Mouse (Mus musculus) liver, embryonic 15.5 days (tissue): ENCODE measurements around the gene Khdrbs2. TPM values are rescaled to one million over a fixed set of nuclear protein-coding genes. Genes with fewer than 3 reads are reported as not detected.

Source experiments
- ATAC-seq: fragments of 200-750 bp; cut with Nextera tagmentation; 2 replicates; pipeline ENCODE4 v1.8.0; 2017; ENCODE audit warnings: moderate number of reproducible peaks, mild to moderate bottlenecking, moderate library complexity; ENCODE audit not compliant: insufficient read depth
- H3K27ac ChIP-seq: fragments of 300-500 bp; sonication (generic); replicated peaks from 2 replicates; pipeline ENCODE4 v1.5.1; 2015; ENCODE audit warnings: mild to moderate bottlenecking, inconsistent platforms
- H3K27me3 ChIP-seq: fragments of 300-500 bp; sonication (generic); 2 replicates; pipeline ENCODE4 v1.6.1; 2015; ENCODE audit warnings: mild to moderate bottlenecking, inconsistent platforms
- H3K36me3 ChIP-seq: fragments of 300-500 bp; sonication (generic); replicated peaks from 2 replicates; pipeline ENCODE4 v1.6.1; 2015; ENCODE audit warnings: moderate library complexity, mild to moderate bottlenecking, inconsistent platforms
- H3K4me1 ChIP-seq: fragments of 300-500 bp; sonication (generic); replicated peaks from 2 replicates; pipeline ENCODE4 v1.6.1; 2015; ENCODE audit warnings: inconsistent platforms
- H3K4me2 ChIP-seq: fragments of 300-500 bp; sonication (generic); 2 replicates; pipeline ENCODE4 v1.6.1; 2015; ENCODE audit warnings: moderate library complexity, mild to moderate bottlenecking, inconsistent platforms
- H3K4me3 ChIP-seq: fragments of 300-500 bp; sonication (generic); replicated peaks from 2 replicates; pipeline ENCODE4 v1.5.1; 2015; ENCODE audit warnings: mild to moderate bottlenecking, inconsistent platforms
- H3K9ac ChIP-seq: fragments of 300-500 bp; sonication (generic); 2 replicates; pipeline ENCODE4 v1.6.1; 2015; ENCODE audit warnings: moderate library complexity, mild to moderate bottlenecking, inconsistent platforms
- H3K9me3 ChIP-seq: fragments of 300-500 bp; sonication (generic); replicated peaks from 2 replicates; pipeline ENCODE4 v1.6.1; 2016; ENCODE audit warnings: inconsistent platforms
- WGBS: fragments of 180-500 bp; shearing (Covaris S2); methylation state at CpG from one replicate; pipeline ENCODE4 v1.1.7; 2015; ENCODE audit warnings: mixed read lengths; ENCODE audit not compliant: insufficient replicate concordance; 5-methylcytosine and 5-hydroxymethylcytosine counted together
- polyA plus RNA-seq: library from polyadenylated mRNA; unstranded; fragments of >200 nt; fragmentation: Nextera tagmentation; extraction: Ambion mirVana; gene quantifications from 2 replicates; pipeline ENCODE4 v1.2.1, GENCODE M21; 2015

The Khdrbs2 gene
- polyA plus RNA-seq, result 0.07 and 0.23 TPM in 2 replicates

- H3K4me3 ChIP-seq, result 0 out of 2 replicates have a peak within 1 kb of the TSS, but pooled peaks have one; percentile 7
- peaks cover 13% of the 10 kb centered on the region for H3K27me3 ChIP-seq
- H3K27ac ChIP-seq, result no peak within 1 kb of the TSS
- H3K4me2 ChIP-seq, result peak within 1 kb of the TSS; percentile 40
- WGBS, result 2% methylated on average over 53 of the region's 53 CpGs
- no peaks in the 10 kb centered on the region for H3K4me1 ChIP-seq
- no peaks in the 10 kb centered on the region for H3K9me3 ChIP-seq
- ATAC-seq, result peak; percentile 54
- no peaks in the 10 kb centered on the region for H3K36me3 ChIP-seq
- no peak within 1 kb of the TSS for H3K9ac ChIP-seq
Observed at GRCm38 (mm10) chr1:32172506-32173239, at the start of gene Khdrbs2. Gene Khdrbs2, plus strand, starts transcription at chr1:32172714.

- Histone ChIP-seq H3K27me3 (peaks cover 13% of the 10 kb centered on the region), H3K9me3 (no peaks in the 10 kb centered on the region), H3K4me1 (no peaks in the 10 kb centered on the region), H3K4me3 (no peak overlapping the region), H3K36me3 (no peaks in the 10 kb centered on the region), H3K9ac (no peak overlapping the region), H3K27ac (no peak overlapping the region), H3K4me2 (no peak overlapping the region)
- no peak for ATAC-seq
- WGBS, result 47% methylated on average over 5 of the region's 5 CpGs
Observed at GRCm38 (mm10) chr1:32174566-32174965, 2.1 kb downstream of the Khdrbs2 start.

- no peak for ATAC-seq
- Histone ChIP-seq H3K9me3 (no peaks in the 10 kb centered on the region), H3K27ac (no peak overlapping the region), H3K4me2 (no peak overlapping the region), H3K9ac (no peak overlapping the region), H3K4me1 (no peaks in the 10 kb centered on the region), H3K36me3 (no peaks in the 10 kb centered on the region), H3K4me3 (no peak overlapping the region), H3K27me3 (no peaks in the 10 kb centered on the region)
- 26% methylated on average over 1 of the region's 1 CpGs for WGBS
Observed at GRCm38 (mm10) chr1:32199664-32200260, 27.2 kb downstream of the Khdrbs2 start.

GRCm38 (mm10) chr1:32248443-32248842 is 75.9 kb downstream of the Khdrbs2 start:
- WGBS, result 42% methylated on average over 5 of the region's 5 CpGs
- no peak overlapping the region for H3K27ac ChIP-seq
- no peak for ATAC-seq

GRCm38 (mm10) chr1:32249602-32250001 is 77.1 kb downstream of the Khdrbs2 start:
- Histone ChIP-seq H3K27me3 (no peaks in the 10 kb centered on the region), H3K9me3 (no peaks in the 10 kb centered on the region), H3K4me3 (no peak overlapping the region), H3K27ac (no peak overlapping the region), H3K4me1 (no peaks in the 10 kb centered on the region), H3K4me2 (no peak overlapping the region), H3K36me3 (no peaks in the 10 kb centered on the region), H3K9ac (no peak overlapping the region)
- 50% methylated on average over 2 of the region's 2 CpGs for WGBS
- ATAC-seq, result no peak

More at GRCm38 (mm10) chr1:32248443-32248842, 75.9 kb downstream of the Khdrbs2 start:
- no peak overlapping the region for H3K4me2 ChIP-seq
- no peak overlapping the region for H3K9ac ChIP-seq
- H3K9me3 ChIP-seq, result no peaks in the 10 kb centered on the region
- no peaks in the 10 kb centered on the region for H3K4me1 ChIP-seq
- no peak overlapping the region for H3K4me3 ChIP-seq
- no peaks in the 10 kb centered on the region for H3K36me3 ChIP-seq
- H3K27me3 ChIP-seq, result no peaks in the 10 kb centered on the region

- Histone ChIP-seq H3K9me3 (no peaks in the 10 kb centered on the region), H3K27me3 (no peaks in the 10 kb centered on the region), H3K9ac (no peak overlapping the region), H3K36me3 (no peaks in the 10 kb centered on the region), H3K4me3 (no peak overlapping the region), H3K4me2 (no peak overlapping the region), H3K4me1 (no peaks in the 10 kb centered on the region), H3K27ac (no peak overlapping the region)
- WGBS, result 58% methylated on average over 1 of the region's 1 CpGs
- ATAC-seq, result no peak
Observed at GRCm38 (mm10) chr1:32250337-32250736, 77.8 kb downstream of the Khdrbs2 start.

GRCm38 (mm10) chr1:32258942-32259341 is 86.4 kb downstream of the Khdrbs2 start:
- H3K27ac ChIP-seq, result no peak overlapping the region
- H3K4me2 ChIP-seq, result no peak overlapping the region
- no peak overlapping the region for H3K4me3 ChIP-seq
- 65% methylated on average over 3 of the region's 3 CpGs for WGBS
- H3K9ac ChIP-seq, result no peak overlapping the region
- no peak for ATAC-seq
- H3K27me3 ChIP-seq, result no peaks in the 10 kb centered on the region
- no peaks in the 10 kb centered on the region for H3K9me3 ChIP-seq
- H3K4me1 ChIP-seq, result no peaks in the 10 kb centered on the region
- no peaks in the 10 kb centered on the region for H3K36me3 ChIP-seq

GRCm38 (mm10) chr1:32270519-32270918 is 98.0 kb downstream of the Khdrbs2 start:
- Histone ChIP-seq H3K27ac (no peak overlapping the region), H3K4me1 (no peaks in the 10 kb centered on the region), H3K9ac (no peak overlapping the region), H3K36me3 (no peaks in the 10 kb centered on the region), H3K4me3 (no peak overlapping the region), H3K4me2 (no peak overlapping the region), H3K9me3 (no peaks in the 10 kb centered on the region), H3K27me3 (no peaks in the 10 kb centered on the region)
- WGBS, result 100% methylated on average over 3 of the region's 3 CpGs
- no peak for ATAC-seq

GRCm38 (mm10) chr1:32294702-32295101 is 122.2 kb downstream of the Khdrbs2 start:
- WGBS, result 79% methylated on average over 1 of the region's 1 CpGs

GRCm38 (mm10) chr1:32301391-32301790 is 128.9 kb downstream of the Khdrbs2 start:
- WGBS, result 52% methylated on average over 5 of the region's 5 CpGs
- H3K4me2 ChIP-seq, result no peak overlapping the region
- H3K9ac ChIP-seq, result no peak overlapping the region
- no peaks in the 10 kb centered on the region for H3K27me3 ChIP-seq
- no peak overlapping the region for H3K27ac ChIP-seq
- no peaks in the 10 kb centered on the region for H3K4me1 ChIP-seq
- H3K9me3 ChIP-seq, result no peaks in the 10 kb centered on the region
- ATAC-seq, result no peak
- no peaks in the 10 kb centered on the region for H3K36me3 ChIP-seq
- no peak overlapping the region for H3K4me3 ChIP-seq

More at GRCm38 (mm10) chr1:32294702-32295101, 122.2 kb downstream of the Khdrbs2 start:
- Histone ChIP-seq H3K36me3 (no peaks in the 10 kb centered on the region), H3K9ac (no peak overlapping the region), H3K4me1 (no peaks in the 10 kb centered on the region), H3K4me3 (no peak overlapping the region), H3K27ac (no peak overlapping the region), H3K27me3 (no peaks in the 10 kb centered on the region), H3K4me2 (no peak overlapping the region), H3K9me3 (no peaks in the 10 kb centered on the region)
- no peak for ATAC-seq

GRCm38 (mm10) chr1:32309074-32309473 is 136.6 kb downstream of the Khdrbs2 start:
- H3K4me2 ChIP-seq, result no peak overlapping the region
- H3K4me1 ChIP-seq, result no peaks in the 10 kb centered on the region
- H3K27ac ChIP-seq, result no peak overlapping the region
- no peaks in the 10 kb centered on the region for H3K9me3 ChIP-seq
- 29% methylated on average over 3 of the region's 3 CpGs for WGBS
- H3K9ac ChIP-seq, result no peak overlapping the region
- H3K4me3 ChIP-seq, result no peak overlapping the region
- no peak for ATAC-seq
- no peaks in the 10 kb centered on the region for H3K36me3 ChIP-seq
- no peaks in the 10 kb centered on the region for H3K27me3 ChIP-seq
